Mouse (Mus musculus) heart, adult 9 months (tissue): ENCODE data around the gene Ccdc85c.

Experiments
- DNase-seq, 2 experiments: peaks; one replicate each; pipeline ENCODE4 v3.0.0; 2022; ENCODE audit warnings: low spot score in 2 of 2

Gene Ccdc85c

DNA sequence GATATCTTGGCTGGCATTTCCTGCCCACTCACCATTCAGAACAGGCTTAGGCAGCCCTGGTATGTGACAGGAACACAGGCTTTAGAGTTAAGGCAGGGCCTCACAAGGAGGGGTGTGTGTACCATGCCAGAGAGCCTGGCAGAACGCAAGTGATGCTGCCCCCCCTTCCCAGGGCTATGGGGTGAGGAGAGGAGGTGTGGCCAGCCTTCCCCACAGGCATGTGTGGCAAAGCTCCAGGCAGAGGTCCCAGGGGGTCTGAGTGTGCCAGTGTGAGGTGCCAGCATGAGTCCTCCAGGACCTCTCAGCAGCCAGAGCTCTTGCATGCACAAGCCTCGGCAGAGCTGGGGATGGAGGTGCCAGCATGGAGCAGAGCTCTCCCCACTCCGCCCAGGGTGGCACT lies 19.4 kb upstream of the Ccdc85c start:
- DNase-seq, result no peak

DNA sequence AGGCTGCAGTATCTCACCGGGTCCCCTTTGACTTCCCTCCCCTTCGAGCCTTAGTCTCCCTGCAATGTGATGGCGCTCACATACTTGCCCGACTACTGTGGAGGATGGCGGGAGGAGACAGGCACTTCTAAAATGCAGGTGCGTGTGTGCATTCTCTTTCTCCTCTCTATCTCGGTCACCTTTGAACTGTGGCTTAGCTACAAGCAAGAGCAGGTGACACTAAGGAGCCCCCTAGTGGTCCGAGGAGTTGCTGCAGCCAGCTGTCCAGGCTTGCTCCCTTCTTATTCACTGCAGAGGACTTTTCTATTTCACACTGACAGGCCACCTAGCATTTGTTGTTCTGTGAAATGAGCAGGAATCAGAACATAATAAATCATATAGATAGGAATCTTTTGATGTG lies 17.7 kb upstream of the Ccdc85c start:
- peak in 1 of 2 experiments; percentile 68 for DNase-seq

DNA sequence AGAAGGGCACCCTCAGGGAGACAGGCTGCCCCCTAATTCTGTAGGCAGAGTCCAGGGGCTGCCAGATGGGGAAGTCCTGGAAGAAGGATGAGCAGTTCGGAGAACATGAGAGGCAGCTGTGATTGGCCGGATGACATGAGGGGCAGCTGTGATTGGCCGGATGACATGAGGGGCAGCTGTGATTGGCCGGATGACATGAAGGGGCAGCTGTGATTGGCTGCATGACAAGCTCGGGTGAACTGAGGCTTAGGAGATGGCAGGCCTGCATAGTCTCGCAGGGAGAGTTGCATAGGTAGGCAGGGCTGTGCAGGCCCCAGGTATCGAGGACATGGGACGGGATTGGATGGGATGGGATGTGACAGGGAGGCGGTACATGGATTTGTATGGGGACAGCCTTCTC lies 17.2 kb upstream of the Ccdc85c start:
- no peak for DNase-seq

DNA sequence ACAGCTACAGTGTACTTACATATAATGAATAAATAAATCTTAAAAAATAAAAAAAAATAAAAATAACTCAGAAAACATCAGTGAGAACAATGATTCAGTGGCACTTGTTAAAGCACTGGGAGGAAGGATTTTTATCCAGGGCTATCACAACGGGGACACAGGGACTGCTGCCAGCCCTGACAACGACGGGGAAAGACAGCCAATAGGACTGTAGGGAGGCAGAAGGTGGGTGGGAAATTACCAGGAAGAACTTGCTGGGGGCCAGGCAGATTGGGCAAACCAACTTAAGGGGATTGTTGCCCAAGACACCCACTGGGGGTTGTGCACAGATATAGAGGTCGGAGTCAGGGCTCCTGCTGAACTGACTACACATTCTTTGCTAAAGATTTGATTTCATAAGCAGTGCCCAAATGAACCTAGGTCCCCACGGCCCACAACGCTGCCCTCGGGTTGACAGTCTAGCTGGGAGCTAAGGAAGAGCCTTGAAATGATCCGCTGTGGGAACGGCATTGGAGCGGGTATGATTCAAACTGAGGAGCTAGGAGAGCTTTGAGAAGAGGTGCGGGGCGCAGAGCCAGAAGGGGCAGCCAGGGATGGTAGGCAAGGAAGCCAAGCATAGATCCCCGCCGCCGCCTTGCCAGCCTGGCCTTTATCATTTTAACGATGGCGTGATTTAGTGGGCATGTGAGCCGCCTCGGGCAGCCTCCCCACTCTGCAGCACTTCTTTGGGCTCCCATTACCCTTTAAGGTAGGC lies 13.1 kb upstream of the Ccdc85c start:
- no peak for DNase-seq

DNA sequence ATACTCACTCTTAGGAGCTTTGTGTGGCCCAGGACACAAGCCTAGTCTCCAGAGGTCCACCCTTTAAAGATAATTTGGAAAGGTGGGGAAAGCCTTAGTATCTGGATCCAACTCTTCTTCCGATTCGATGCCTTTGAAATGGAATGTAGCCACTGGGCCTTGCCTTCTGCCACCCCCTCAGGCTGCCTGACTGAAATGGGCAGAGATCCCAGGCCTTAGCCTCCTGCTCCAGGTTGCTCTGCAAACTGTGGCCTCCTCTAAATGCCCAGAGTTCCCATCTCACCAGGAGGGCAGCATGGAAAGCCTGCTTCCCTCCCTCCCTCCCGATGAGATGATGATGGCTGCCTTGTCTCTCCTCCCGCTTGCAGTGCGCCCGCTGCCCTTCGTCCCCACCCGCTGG lies 11.8 kb upstream of the Ccdc85c start:
- no peak for DNase-seq

DNA sequence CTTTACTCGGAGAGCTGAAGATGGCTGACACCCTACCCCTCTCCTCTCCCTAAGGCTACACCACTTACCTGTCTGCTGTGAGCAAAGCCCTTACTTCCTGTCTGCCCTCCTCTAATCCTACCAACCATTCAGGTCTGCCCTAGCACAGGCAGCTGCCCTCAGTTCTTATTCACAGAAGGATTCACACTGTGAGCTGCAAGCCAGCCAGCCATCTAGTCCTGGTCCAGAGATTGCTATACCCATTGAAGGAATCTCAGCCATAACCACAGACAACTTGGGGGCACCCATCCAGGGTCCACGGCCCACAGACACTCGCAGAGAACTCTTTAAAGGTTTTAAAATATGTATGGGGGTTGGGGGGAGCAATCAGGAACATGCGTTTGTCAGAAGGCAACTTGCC lies 11.2 kb upstream of the Ccdc85c start:
- DNase-seq, result no peak

DNA sequence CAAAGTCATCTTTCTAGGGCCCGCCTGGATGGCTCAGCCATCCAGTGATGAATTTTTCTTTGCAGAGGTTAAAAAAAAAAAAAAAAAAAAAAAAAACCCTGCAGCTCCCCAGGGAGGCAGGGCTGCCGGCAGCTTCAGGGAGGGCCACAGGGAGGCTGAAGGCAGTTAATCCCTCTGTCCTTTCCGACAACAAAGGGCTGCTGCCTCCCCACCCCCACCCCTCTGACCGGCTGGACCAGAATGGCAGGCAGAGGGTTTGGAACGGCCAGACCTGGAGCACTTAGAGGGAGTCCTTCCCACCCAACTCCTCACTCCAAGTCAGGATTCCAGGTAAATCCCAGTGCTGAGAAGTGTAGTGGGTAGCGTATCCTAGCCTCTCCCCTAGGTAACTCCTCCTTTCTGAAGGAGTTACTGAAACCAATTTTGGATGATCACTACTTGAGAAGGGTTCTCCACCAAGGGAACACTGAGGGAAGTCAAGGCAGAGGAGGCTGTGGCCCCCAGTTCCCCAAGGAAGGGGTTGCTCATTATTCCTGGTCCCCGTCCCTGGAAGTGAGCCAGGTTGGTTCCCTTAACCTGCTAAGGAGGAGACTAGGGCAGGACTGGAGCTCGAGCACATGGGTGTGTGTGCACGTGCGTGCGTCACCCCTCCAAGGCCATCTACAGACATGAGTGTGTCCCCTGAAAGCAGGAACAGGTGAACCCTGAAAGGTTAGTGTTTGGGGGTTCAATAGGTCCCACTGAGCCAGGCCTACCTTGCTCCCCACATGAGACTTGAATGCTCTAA lies 10.2 kb upstream of the Ccdc85c start:
- no peak for DNase-seq

DNA sequence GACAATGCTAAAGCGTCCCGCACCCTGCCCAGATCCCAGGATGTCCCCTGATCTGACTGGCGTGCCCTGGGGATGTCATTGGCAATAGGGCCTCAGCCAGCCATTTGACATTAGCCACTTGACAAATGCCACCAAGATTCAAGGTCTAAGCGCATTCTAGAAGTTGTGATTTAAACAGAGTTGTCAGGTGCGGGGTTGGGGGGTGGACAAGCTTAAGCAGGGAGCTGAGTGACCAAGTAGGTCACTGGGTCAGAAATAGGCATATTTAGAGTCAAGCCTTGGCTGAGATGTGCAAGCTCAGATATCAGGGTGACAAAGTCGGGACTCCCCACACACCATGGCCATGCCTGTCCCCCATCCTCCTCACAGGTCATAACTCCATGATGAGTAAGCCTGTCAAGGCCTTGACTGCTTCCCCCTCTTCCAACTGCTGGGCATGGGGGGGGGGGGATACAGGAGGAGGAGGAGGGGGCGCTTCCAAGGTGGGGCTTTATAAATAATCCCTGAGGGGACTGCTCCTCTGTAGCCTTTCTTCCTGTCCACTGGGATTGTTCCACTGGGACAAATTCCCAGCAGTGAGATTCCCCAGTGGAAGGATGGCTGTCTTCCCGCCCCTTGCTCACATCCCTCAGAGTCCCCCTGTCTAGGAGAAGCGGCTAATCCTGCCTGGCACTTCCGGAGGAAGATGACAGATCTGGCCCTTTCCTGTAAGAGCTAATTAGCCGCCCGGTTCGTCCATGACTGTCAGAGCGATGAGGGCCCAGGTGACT lies 9.4 kb upstream of the Ccdc85c start:
- DNase-seq, result no peak

DNA sequence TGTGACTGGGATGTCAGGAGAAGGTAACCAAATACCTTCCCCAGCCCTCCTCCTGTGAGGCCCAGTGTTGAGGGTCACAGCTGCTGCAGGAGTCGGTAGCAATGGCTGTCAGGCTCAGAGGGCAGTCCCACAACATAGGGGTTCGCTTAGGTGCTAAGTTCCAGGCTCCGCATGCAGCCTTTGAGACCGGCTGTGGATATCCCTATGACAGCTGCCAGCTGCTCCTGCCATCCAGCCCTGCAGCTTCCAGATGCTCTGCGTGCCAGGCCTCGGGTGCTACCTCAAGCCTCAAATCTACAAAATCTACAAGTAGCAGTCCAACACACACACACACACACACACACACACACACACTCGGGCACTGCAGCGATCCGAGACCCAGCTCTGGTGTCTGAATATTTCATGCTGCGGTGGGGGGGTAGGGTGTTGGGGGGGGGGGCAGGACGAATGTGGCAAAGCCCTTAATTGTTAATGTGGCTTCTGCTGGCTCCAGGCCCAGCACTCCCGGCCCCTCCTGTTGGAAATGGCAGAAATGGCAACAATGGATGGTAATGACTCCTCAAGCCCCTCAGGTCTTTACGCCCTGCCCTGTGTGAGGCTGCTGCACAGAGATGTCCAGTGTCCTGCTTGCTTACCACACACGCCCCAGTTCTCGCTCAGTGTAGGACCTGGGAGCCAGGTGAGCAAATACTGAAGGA lies 3.1 kb upstream of the Ccdc85c start:
- DNase-seq, result no peak

DNA sequence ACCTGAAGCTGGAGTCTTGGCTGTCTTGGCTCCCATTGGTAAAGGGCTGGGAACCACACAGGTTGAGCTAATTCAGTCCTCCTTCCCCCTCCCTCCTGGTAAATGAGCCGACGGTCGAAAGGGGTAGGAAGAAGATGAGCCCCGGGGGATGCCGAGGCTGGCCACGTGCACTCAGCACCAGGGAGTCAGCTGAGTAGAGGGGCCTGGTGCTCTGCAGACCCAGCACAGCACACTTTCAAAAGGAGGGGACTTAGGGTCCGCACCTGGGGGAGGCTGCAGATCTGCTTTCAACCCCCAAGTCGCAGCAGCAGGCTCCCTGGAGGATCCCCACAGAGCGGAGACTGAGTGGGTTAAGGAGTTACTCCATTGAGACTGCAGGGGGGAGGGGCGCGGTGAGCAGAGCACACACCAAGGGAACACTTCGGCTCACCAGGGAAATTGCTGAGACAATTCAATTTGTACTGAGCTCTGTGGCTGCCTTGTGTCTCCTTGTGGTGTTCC lies 2.2 kb upstream of the Ccdc85c start:
- no peak for DNase-seq

DNA sequence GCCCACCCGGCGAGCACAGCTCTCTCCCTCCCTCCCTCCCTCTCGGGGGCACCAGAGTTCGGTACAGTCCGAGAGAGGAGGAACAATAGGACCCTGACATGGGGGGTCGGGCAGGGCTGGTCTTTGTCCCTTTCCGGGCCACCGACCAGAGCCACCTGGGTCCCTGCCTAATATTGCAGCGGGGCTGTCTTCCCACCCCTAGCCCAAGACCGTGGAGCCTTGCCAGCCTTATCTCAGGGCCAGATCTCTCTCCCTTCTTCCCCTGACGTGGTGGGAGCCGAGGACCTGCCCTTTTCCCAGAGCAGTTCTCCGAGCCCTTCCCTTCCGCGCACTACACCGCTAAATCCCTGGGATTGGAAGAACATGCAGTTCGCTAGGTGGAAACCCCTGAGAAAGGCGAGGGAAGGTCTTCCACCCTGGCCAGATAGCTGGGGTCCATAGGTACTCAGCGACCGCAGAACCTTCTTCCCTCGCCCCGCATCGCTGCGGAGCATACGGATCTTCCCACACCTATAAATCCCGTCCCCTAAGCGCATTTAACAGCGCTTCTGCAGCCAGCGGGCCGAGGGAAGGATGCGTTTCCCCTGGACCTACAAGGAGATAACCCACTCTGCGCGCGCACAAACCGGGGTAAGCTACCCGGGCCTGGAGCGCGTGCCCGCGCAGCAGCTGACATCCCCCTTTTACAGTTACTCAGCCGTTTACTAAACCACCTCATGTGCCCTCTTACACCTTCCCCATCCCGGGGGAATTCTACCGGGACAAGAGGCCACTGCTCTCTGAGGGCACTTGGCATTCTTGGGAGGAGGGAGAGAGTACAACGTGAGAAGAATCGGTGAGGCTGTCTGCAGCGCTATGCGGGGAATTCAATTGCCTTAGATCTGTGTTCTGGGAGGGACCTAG lies 946 bp upstream of the Ccdc85c start:
- peak in 1 of 2 experiments; percentile 43 for DNase-seq

DNA sequence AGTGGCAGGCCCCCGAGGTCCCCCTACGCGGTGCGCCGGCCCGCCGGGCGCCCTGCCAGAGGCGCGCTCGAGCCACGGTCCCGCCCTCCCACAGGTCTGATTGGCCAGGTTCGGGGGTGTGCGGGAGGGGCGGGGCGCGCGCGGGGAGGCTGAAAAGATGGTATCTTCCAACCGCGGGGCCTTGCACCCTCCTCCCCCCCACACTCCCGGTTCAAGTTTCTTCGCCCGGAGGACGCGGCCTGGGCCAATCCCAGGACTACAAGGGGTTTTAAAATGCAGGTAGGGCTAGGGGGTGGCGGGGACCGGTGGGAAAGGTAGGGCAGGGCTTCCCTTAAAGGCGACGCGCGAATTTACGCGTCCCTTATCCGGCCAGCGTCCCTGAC lies 274 bp upstream of the Ccdc85c start:
- DNase-seq, result peak; percentile 97 to 98

DNA sequence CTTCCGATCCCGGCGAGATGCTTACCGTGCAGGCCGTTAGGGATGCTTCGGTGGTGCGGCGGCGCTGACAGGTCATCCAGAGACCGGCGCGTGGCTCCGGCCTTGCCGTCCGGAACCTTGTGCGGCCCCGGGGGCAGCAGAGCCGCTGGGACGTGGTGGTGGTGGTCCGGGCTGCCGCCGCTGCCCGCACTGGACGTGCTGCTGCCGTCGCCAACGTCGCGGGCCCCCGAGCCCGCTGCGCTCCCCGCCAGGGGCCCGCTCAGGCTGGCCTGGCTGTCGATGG lies 971 bp downstream of the Ccdc85c start:
- no peak for DNase-seq

DNA sequence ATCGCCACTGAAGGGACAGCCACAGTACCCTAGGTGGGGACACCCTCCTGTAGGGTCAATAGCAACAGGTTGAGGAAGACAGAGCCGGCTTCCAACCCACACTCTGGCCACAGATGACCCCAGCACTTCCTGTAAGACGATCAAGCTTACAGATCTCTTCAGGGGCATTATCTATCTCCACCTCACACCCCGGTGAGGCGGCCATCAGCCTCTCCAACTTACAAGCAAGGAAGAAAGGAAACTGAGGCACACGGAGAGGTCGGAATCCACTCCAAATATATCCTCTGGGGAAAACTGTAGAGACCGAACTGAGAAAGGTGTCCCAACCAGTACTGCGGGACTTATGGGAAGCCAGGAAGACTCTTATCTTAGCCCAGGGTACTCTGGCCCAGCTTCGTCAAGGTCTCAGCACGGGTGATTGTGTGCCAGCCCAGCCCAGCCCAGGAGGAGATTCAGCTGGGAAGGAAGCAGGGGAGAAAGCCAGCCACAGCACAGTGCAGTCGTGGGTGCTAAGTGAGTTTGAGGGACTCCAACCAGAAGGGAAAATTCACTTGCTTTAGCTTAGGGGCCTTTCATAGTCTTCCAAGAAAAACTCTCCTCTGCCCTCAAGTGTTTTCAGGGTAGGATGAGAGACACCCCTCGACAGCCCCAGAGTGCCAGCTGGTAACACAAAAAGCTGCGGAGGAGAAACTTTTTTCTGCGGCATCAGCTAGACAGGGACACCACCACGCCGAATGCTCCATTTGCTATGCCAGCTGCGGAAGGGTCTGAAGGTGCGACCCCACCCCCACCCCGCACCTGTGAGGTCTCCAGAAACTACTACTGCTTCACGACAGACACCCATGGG lies 1.5 kb downstream of the Ccdc85c start:
- no peak for DNase-seq

DNA sequence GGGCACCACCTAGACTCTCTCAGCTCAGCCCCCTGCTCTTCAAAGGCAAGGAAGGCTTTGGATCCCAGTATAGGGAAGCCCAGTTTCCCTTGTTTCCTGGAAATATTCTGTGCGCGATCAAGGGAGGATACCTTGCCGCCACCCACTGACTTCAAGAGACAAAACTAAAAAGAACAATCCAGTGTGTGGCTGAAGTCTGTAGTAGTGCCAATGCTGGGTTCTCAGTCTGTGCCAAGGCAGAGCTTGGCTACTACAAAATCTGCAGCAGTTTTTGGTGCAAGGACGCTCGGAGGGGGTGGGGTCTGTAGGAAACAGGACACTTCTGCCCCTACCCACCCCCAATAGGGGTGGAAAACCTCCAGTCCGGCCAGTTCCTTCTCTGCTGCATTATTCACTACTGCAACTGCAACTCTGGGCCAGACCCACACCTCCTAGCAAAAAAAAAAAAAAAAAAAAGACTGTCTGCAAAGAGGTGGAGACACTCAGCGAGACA lies 3.0 kb downstream of the Ccdc85c start:
- no peak for DNase-seq

DNA sequence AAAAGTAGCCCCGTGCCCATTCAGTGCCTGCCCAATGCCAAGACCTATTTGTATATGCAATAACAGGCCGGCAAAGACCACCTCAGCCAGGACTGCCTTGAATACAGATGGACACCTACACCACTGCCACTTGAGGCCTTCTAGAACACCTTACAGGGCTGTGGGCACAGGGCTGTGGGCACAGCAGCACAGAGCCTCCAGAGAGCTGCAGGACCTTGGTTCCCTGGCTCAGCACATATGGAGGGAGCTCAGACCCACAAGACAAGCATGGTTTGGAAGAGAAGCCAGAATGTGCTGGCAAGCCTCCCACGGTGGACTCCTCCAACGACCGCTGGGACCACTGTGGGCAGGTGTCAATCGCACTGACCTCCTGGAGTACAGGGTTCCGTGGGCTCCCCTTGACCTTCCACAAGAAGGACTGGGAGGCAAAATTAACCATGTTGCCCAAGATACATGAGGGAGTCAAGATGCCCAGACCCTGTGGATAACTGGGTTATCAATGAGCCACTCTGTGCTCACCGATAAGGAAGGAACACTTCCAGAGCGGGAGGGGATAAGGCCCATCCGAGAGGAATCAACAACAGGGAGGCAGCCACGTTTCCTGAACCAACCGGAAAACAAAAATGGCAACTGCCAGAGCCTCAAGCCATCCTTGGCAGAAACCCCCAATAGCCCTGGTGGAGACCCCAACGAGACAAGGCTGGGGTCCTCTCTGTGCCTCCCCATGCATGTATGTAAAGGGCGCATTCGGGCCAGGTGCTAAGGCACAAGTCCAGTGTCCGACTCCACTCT lies 3.7 kb downstream of the Ccdc85c start:
- no peak for DNase-seq

DNA sequence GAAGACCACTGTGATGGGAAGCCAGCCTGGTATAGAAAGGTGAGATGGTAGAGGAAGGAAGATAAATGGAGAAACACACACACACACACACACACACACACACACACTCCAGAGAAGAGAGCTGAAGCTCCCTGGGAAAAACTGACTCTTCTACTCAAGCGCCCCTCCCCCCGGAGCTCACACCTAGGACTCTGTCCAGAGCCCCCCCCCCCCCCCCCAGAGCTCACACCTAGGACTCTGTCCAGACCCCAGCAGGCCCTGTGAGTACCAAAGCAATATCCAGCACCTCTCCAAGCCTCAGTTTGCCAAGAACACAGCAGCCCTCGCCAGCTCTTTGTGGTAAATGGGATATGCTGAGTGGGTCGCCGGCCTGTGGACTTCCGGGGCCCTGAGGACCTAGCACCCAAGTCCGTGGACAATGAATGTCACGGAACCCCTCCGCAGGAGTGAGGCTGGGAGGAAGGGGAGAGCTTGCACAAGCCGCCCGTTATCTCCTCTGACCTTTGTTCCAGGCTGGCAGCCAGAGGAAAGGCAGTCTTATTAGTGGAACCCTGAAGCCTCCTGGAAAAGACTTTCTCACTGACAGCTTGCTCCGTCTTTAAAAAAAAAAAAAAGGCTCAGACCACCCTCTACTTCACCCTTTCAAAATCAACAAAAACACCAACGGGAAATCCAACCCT lies 4.8 kb downstream of the Ccdc85c start:
- peak in 1 of 2 experiments; percentile 52 for DNase-seq

DNA sequence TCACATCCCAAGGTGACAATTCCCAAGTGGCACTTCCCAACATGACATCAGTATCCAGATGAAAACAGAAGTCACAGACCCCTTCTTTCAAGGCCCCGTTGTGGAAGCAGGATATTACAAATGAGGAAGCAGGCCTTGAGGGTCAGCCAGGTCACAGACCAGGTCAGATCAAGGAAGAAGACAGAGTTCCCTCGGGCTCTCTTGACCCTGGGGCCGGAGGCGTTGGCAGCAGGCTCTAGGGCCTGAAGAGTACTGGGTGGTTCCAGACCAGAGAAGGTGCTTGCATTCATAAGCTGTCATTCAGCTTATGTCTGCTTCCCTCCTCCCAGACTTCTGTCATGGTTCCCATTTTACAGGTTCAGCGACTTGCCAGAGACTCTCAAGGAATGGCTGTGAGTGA lies 5.5 kb downstream of the Ccdc85c start:
- no peak for DNase-seq
